Mouse (Mus musculus) adrenal gland, postnatal 14 days (tissue): ENCODE measurements around the gene S1pr5. TPM values are rescaled to one million over a fixed set of nuclear protein-coding genes. Genes with fewer than 3 reads are reported as not detected.
A peak's percentile ranks its signal among the peaks of the same experiment; 100 is the strongest.
"Not testable (repeated sequence)": the region's sequence is repeated elsewhere in the genome, so short reads cannot be mapped to it uniquely, and the experiment has no call there.

Experiments used
- DNase-seq: peaks from one replicate; pipeline ENCODE4 v3.0.0; 2021; ENCODE audit warnings: mixed read lengths
- total RNA-seq: library from RNA; stranded (reverse); gene quantifications from 2 replicates; pipeline ENCODE4 v1.2.3, GENCODE M21; 2021

The S1pr5 gene
- total RNA-seq, 1 experiment from 2014 or later, result 2.3 TPM

GRCm38 (mm10) chr9:21204528-21205272 is 43.5 kb downstream of the S1pr5 start:
- DNase-seq, result peak; percentile 52

GRCm38 (mm10) chr9:21204156-21204527 is 44.1 kb downstream of the S1pr5 start:
- DNase-seq, result no peak

- no peak for DNase-seq
Measured at GRCm38 (mm10) chr9:21198960-21199359, 49.3 kb downstream of the S1pr5 start.

- peak; percentile 39 for DNase-seq
Measured at GRCm38 (mm10) chr9:21197981-21198380, 50.3 kb downstream of the S1pr5 start.

GRCm38 (mm10) chr9:21196521-21197433 is 51.5 kb downstream of the S1pr5 start:
- DNase-seq, result no peak

GRCm38 (mm10) chr9:21195736-21196505 is 52.3 kb downstream of the S1pr5 start:
- not testable (repeated sequence) for DNase-seq

GRCm38 (mm10) chr9:21194787-21195493 is 53.3 kb downstream of the S1pr5 start:
- DNase-seq, result no peak

GRCm38 (mm10) chr9:21193786-21194185 is 54.5 kb downstream of the S1pr5 start:
- DNase-seq, result no peak

Other genes with a start within 250 kb of the S1pr5 start
- 135 and 144 TPM in 2 replicates for gene Mrpl4, start 245.7 kb downstream of the S1pr5 start, total RNA-seq
- 12.7 and 13.8 TPM in 2 replicates for gene Icam1, start 232.5 kb downstream of the S1pr5 start, total RNA-seq
- 1.2 and 4.1 TPM in 2 replicates for gene Icam4, start 219.1 kb downstream of the S1pr5 start, total RNA-seq
- 0.74 and 0.90 TPM in 2 replicates for gene Icam5, start 216.4 kb downstream of the S1pr5 start, total RNA-seq
- gene Zglp1, start 181.3 kb downstream of the S1pr5 start, total RNA-seq, result not detected in 2 replicates
- gene Gm49373, start 175.3 kb downstream of the S1pr5 start, total RNA-seq, result 0.44 and 0.86 TPM in 2 replicates
- 38.8 and 39.9 TPM in 2 replicates for gene Fdx1l, start 174.8 kb downstream of the S1pr5 start, total RNA-seq
- gene Gm38431, start 156.4 kb downstream of the S1pr5 start, total RNA-seq, result 1.4 and 2.1 TPM in 2 replicates
- 52.8 and 60.7 TPM in 2 replicates for gene Raver1, start 156.4 kb downstream of the S1pr5 start, total RNA-seq
- gene Tyk2, start 117.2 kb downstream of the S1pr5 start, total RNA-seq, result 12.6 and 17.3 TPM in 2 replicates
- 171 and 185 TPM in 2 replicates for gene Cdc37, start 98.5 kb downstream of the S1pr5 start, total RNA-seq
- gene Pde4a, start 82.7 kb downstream of the S1pr5 start, total RNA-seq, result 22.4 and 22.9 TPM in 2 replicates
- gene Keap1, start 9.1 kb downstream of the S1pr5 start, total RNA-seq, result 42.0 and 42.4 TPM in 2 replicates
- gene Atg4d, start 16.9 kb upstream of the S1pr5 start, total RNA-seq, result 45.9 and 46.9 TPM in 2 replicates
- gene Kri1, start 39.5 kb upstream of the S1pr5 start, total RNA-seq, result 27.2 and 36.8 TPM in 2 replicates
- gene Cdkn2d, start 43.0 kb upstream of the S1pr5 start, total RNA-seq, result 17.9 and 22.5 TPM in 2 replicates
- not detected in 2 replicates for gene Ap1m2, start 63.9 kb upstream of the S1pr5 start, total RNA-seq
- 40.4 and 56.5 TPM in 2 replicates for gene Slc44a2, start 72.3 kb upstream of the S1pr5 start, total RNA-seq
- gene Ilf3, start 119.4 kb upstream of the S1pr5 start, total RNA-seq, result 55.3 and 64.4 TPM in 2 replicates
- gene Qtrt1, start 163.4 kb upstream of the S1pr5 start, total RNA-seq, result 13.9 and 20.8 TPM in 2 replicates
- gene Dnm2, start 176.5 kb upstream of the S1pr5 start, total RNA-seq, result 93.2 and 101 TPM in 2 replicates